Mouse (Mus musculus) bone marrow macrophage, adult 2 months (primary cell): ENCODE results near the gene Vopp1.

Source experiments
- CTCF ChIP-seq: IDR thresholded peaks from 2 replicates; pipeline ENCODE4 v1.5.1; 2012; ENCODE audit warnings: low read depth, mild to moderate bottlenecking, low read length, moderate library complexity
- POLR2A ChIP-seq: IDR thresholded peaks from 2 replicates; pipeline ENCODE4 v1.6.1; 2012; ENCODE audit warnings: mild to moderate bottlenecking, low read depth, low read length, borderline replicate concordance

DNA sequence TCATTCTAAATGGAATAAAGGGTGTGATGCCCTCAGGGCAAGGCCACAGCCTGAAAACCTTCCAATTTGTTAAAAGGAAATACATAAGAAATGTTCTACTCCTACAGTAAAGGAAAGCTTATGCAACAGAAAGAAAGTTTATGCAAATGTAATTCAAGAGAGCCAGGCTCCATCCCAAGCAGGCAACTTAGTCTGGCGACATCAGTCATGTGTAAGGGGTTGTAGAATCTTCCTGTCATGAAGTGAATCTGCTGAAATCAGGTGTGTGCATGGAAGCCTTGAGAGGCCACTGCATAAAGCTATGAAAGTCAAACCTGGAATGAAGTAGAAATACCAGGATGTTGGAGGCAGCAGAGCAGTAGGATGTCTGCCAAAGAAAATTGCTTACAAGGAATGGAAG, 26.0 kb downstream of the Vopp1 start:
- TF ChIP-seq CTCF: no peak
- TF ChIP-seq POLR2A: no peak
